Mouse (Mus musculus): ENCODE data around the gene Sdc3.

Gene Sdc3

DNA sequence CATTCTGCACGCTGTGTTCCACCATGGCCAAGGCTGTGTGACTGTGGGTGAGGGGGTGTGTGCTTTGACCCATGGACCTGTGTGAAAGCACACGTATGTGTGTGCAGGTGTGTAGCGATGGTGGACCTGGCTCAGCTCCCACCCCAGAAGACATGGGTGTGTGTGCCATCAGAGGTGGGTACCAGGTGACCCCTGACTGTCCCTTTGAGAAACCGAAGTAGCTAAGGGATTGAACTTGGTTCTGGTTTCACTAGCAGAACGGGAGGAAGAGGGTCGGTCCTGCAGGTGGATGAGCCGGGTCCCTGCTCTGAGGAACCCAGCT lies 804 bp downstream of the Sdc3 start:
- no peak for DNase-seq (ENCODE audit: low read depth, low spot score)

- no peak for DNase-seq (ENCODE audit: low read depth, low spot score)
Observed at GRCm38 (mm10) chr4:130794771-130795170, 2.4 kb downstream of the Sdc3 start.

GRCm38 (mm10) chr4:130795970-130796369 lies 3.6 kb downstream of the Sdc3 start:
- DNase-seq (ENCODE audit: low read depth, low spot score) = no peak

DNA sequence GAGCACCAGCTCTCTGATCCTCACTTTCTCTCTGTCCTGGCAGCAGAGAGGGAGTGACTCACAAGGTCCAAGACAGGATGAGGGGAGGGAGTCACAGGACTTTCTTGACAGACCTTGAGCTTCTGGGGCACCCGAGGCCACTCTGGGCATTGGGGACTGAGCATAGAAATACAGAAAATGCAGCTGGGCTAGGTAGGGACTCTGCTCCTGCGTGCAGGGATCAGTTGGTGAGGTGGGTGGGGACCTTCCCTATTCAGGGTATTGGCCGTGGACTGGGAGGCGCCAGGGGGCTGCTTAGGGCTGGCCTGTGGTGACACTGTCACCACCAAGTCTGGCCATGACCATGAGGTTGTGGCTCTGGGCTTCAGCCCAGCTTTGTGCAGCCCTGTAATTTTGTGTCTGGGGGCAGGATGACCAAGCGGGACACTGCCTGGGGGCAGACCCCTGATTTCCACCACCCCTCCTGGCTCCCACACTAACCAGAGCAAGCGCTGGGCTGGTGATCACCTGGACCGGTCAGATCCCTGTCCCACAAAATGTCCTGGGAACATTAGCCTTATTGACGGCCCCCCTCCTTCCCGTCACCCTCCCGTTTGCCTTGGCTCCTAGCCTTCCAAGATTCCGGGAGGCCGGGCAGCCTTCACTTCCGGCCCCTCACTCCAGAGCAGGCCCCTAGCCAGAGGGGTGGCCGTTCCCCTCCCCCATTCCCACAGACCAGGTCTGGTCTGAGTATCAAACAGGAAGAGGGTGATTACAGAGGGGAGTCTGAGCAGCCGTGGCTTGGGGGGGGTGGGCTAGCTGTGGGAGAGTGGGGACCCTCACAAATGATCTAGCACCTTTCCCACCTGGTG lies 5.1 kb downstream of the Sdc3 start:
- no peak for DNase-seq (ENCODE audit: low read depth, low spot score)

DNA sequence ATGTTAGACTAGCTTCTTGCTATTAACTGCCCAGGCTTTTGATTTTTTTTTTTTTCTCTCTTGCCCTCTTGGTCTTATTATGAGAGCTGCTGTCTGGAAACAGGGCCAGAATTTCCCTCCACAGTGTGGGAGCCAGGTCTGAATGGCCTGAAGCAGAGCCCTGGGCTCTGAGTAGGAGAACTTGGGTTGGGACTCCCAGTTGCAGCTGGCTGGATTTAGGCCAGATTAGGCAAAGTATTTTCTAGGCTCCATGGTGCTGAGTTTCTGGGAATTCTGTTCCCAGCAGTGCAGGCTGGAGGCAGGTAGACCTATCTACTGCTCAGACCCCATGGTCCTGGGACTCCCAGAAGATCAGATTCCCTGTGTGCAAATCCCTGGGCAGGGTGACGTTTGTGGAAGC lies 6.1 kb downstream of the Sdc3 start:
- DNase-seq (ENCODE audit: low read depth, low spot score) = no peak

GRCm38 (mm10) chr4:130799118-130799517 lies 6.8 kb downstream of the Sdc3 start:
- DNase-seq (ENCODE audit: low read depth, low spot score) = no peak

DNA sequence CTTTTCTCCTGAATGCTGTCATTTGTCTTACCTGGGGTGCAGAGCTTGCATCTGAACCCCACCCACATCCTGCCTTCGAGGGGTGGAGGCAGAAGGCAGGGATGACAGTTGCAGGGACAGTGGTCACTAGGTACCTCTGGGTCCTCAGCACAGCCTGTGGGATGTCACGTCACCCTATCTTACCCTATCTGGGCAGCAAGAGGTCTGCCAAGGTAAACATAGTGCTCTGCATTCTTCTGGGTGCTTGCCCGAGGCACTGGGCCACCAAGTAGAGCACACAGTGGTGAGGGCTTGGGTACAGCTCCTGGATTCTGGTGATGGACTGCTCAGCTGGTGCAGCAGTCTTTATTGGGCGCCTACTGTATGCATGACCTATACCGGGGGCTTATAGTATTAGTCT lies 7.2 kb downstream of the Sdc3 start:
- DNase-seq (ENCODE audit: low read depth, low spot score) = no peak

GRCm38 (mm10) chr4:130800147-130800546 lies 7.8 kb downstream of the Sdc3 start:
- no peak for DNase-seq (ENCODE audit: low read depth, low spot score)

GRCm38 (mm10) chr4:130801198-130801597 lies 8.9 kb downstream of the Sdc3 start:
- DNase-seq (ENCODE audit: low read depth, low spot score) = no peak

- DNase-seq (ENCODE audit: low read depth, low spot score) = no peak
Observed at GRCm38 (mm10) chr4:130801624-130802329, 9.4 kb downstream of the Sdc3 start.

GRCm38 (mm10) chr4:130803591-130803990 lies 11.3 kb downstream of the Sdc3 start:
- DNase-seq (ENCODE audit: low read depth, low spot score) = peak; percentile 83

DNA sequence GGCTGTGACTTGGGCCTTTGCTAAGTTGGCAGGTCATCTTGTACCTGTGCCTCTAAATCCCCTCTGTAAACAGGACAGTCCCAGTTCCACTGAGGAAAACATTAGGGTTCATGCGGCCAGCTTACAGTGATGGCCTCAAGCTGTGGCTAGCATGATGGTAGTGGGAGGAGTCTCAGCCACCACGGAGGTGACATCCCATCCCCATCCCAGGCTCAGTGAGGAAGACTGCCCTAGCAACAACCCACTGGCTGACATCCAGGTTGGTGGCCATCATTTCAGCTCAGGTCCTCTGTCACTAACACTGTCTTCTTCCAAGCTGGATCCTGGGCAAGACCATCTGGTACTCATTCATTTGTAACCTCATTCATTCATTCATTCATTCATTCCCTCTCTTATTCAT lies 12.0 kb downstream of the Sdc3 start:
- DNase-seq (ENCODE audit: low read depth, low spot score) = no peak

DNA sequence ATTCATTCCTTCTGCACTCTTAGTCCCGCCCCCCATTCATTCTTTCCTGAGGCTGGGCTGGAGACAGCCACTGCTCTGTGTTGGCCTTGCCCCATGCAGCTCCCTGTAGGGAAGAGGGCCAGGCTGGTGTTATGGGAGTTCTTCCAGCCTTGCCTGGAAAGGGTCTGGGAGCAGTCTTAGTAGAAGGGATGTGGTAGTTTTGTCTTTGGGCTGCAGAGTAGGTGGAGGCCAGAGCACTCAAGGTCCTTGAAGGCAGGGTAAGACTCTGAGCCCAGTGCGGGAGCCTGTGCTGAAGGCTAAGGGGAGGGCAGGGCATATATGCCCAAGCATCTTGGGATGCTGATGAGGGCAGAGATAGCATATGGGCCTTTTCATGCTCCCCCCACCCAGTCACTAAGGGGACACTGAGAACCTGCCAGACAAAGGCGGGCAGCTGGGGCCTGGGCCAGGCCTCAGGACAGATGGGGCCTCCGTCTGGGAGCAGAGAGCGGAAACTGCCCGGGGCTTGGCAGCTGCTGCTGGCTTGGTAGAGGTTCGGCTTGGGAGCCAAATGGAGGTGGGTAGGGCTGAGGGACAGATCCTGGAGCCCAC lies 12.5 kb downstream of the Sdc3 start:
- no peak for DNase-seq (ENCODE audit: low read depth, low spot score)

DNA sequence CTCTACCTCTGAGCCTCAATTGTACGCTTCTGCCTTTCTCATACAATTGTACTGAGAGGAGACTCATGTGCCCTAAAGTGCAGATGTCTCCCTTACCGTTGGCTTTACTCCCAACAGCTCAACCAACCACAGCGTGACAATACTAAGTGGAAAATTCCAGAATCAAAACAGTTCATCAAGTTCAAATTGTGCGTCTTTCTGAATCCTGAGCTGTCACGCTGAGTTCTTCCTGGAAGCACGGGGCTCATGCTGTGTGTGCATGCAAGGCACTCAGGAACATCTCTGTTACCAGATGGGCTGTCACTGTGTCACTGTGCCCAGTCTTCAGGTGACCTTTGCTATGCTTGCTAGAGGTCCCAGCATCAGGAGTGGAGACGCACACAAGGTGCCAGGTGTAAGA lies 13.4 kb downstream of the Sdc3 start:
- DNase-seq (ENCODE audit: low read depth, low spot score) = no peak

DNA sequence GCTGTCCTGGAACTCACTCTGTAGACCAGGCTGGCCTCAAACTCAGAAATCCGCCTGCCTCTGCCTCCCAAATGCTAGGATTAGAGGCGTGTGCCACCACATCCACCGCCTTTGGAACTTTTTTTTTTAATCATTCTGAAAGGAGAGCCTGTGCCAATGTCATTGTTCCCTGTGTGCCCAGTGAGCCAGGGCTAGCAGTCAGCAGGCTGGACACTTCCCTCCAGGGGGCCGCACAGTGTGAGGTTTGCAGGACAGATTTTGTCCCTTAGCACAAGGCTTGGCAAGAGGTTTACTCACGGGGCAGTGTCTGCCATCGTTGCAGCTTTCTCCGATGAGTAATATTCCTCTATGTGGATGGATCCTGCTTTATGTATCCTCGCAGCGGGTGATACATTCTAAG lies 14.4 kb downstream of the Sdc3 start:
- DNase-seq (ENCODE audit: low read depth, low spot score) = no peak

GRCm38 (mm10) chr4:130809784-130810183 lies 17.4 kb downstream of the Sdc3 start:
- DNase-seq (ENCODE audit: low read depth, low spot score) = no peak

DNA sequence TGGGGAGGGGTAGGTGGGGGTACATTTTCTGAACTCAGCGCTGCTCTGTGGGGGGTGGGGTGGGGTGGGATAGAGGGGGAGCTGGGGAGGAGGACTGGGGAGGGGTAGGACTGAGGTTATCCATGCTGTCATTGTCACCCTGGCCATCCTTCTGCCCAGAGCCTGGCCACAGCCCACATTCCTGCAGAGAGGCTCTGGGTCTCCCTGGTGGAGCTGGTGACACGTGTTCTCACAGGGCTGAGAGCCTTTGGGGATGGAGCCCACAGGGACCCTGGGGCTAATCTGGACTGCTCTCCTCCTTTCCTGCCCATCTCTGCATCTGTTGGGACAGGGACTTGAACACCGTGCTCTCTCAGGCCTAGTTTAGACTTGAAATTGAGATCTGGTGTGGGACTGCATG lies 18.5 kb downstream of the Sdc3 start:
- no peak for DNase-seq (ENCODE audit: low read depth, low spot score)

DNA sequence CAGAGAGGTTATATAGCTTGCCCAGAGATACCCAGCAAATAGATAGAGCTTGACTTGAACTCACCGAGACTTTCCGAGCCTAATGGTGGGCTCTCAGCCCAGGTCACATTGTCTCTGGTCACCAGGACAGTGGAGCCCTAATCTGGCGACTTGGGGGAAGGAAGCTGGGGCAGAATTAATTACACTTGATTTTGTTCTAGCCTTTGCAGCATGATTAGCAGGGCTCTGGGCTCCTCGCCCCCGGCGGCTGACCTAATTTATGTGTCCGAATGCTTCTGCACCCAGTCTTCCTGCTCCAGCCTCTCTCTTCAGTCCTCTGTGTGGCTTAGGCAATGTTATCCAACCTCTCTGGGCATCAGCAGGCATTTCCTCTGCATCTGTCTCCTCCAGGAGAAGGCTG lies 19.0 kb downstream of the Sdc3 start:
- DNase-seq (ENCODE audit: low read depth, low spot score) = no peak

DNA sequence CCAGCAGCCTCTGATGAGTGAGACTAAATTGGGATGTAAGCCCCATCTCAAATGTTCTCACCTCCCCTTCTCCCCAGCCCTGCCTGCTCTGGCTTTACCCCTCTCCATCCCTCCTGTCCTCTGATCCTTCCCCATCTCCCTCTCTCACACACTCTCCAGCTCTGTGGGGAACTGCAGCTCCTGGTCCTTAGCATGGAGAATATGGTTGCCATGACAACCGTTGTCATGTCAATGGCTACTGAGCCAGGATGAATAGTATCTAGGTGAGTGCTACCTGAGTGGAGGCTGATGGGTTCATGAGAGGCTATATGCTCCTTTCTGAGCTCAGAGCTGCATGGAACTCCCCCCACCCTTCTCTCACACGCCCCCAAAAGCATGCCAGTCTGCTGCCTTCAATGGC lies 21.6 kb downstream of the Sdc3 start:
- no peak for DNase-seq (ENCODE audit: low read depth, low spot score)

DNA sequence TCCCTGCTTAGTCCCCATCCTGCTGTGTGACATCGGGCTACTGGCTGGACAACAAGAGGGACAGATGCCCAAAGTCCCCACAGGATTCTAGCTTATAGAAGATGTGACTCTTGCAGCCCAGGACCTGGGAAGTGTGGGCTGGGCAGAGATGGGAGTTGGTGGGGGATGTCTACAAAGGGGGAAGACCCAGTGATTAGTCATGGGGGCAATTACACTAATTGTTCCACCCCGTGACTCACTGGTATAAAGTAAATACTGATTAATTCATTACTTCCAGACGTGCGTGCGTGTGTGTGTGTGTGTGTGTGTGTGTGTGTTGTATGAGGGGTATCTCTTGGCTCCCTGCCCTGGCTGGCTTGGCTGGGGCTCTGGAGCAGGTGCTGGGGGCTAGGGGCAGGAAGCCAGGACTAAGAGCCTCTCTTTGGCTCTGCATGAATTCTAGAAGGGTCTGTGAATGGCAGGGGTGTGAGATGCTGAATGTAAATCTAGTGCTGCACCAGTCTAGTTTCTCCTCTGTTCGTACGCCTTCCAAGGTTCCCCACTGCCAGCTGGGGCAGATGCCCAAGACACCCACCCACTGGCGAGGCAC lies 22.5 kb downstream of the Sdc3 start:
- DNase-seq (ENCODE audit: low read depth, low spot score) = no peak

- no peak for DNase-seq (ENCODE audit: low read depth, low spot score)
Observed at GRCm38 (mm10) chr4:130815860-130816259, 23.5 kb downstream of the Sdc3 start.

- DNase-seq (ENCODE audit: low read depth, low spot score) = no peak
Observed at GRCm38 (mm10) chr4:130819806-130820205, 27.5 kb downstream of the Sdc3 start.

Data from retina, adult 2 months (tissue).